Mouse (Mus musculus): ENCODE measurements around the gene Dnaja2. TPM values are rescaled to one million over a fixed set of nuclear protein-coding genes. Genes with fewer than 3 reads are reported as not detected.

The Dnaja2 gene
- total and polyA plus RNA-seq, 3 experiments = 30.2 to 278 (median 250) TPM

- no peaks in the 10 kb centered on the region for H3K27me3 ChIP-seq (ENCODE audit: control insufficient read depth, insufficient read depth, low read length)
- 95% methylated on average over 8 of the region's 8 CpGs for WGBS
- no peak for DNase-seq
- no peak overlapping the region for H3K4me3 ChIP-seq
- intact Hi-C loops (cut with DNase I) = no loop called here
- peaks cover 2% of the 10 kb centered on the region; the same call in 1 of the 2 replicates for H3K4me1 ChIP-seq (ENCODE audit: control insufficient read depth, insufficient read depth, low read length)
- TF ChIP-seq CTCF (IDR thresholded peaks at IDR 0.05) (no peak), POLR2A (IDR thresholded peaks at IDR 0.05; ENCODE audit: insufficient read depth, low read depth, low read length) (no peak), EP300 (IDR thresholded peaks at IDR 0.05; ENCODE audit: insufficient read depth, low read depth, low read length) (no peak)
- H3K36me3 ChIP-seq (ENCODE audit: control insufficient read depth, insufficient read depth, low read length) = no peaks in the 10 kb centered on the region
- H3K9ac ChIP-seq (ENCODE audit: low read depth, low read length) = no peak overlapping the region
- H3K79me2 ChIP-seq (replicated peaks; ENCODE audit: control insufficient read depth, insufficient read depth, low read length) = no peaks in the 10 kb centered on the region
- H3K27ac ChIP-seq = no peak overlapping the region
Measured at GRCm38 (mm10) chr8:85489546-85489945, 65.6 kb downstream of the Dnaja2 start.

DNA sequence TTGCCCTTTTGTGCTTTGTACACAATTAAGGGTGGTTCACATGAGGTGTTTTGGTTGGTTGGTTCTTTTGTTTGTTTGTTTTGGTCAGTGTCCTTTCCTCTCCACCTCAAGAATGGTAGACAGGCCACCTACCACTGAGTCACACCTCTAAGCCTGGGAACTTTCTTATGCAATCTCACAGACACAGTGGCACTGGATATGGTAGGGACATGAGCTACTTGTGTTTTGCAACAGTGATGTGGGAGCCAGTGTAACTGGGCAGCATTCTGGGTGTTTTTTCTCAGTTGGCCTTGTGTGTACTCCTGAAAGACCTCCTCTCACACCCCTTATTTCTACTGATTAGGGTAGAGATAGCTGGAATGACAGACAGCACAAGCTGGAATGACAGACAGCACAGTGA, 66.5 kb downstream of the Dnaja2 start:
- H3K36me3 ChIP-seq (ENCODE audit: control insufficient read depth, insufficient read depth, low read length) = no peaks in the 10 kb centered on the region
- no peak for DNase-seq
- no peak overlapping the region for H3K9ac ChIP-seq (ENCODE audit: low read depth, low read length)
- H3K27me3 ChIP-seq (ENCODE audit: control insufficient read depth, insufficient read depth, low read length) = no peaks in the 10 kb centered on the region
- H3K27ac ChIP-seq = no peak overlapping the region
- intact Hi-C loops (cut with DNase I) = no loop called here
- H3K79me2 ChIP-seq (replicated peaks; ENCODE audit: control insufficient read depth, insufficient read depth, low read length) = no peaks in the 10 kb centered on the region
- TF ChIP-seq CTCF (IDR thresholded peaks at IDR 0.05) = no peak
- TF ChIP-seq EP300 (IDR thresholded peaks at IDR 0.05; ENCODE audit: insufficient read depth, low read depth, low read length) = no peak
- no peak for TF ChIP-seq POLR2A (IDR thresholded peaks at IDR 0.05; ENCODE audit: insufficient read depth, low read depth, low read length)
- H3K4me3 ChIP-seq = no peak overlapping the region
- H3K4me1 ChIP-seq (ENCODE audit: control insufficient read depth, insufficient read depth, low read length) = no peaks in the 10 kb centered on the region

DNA sequence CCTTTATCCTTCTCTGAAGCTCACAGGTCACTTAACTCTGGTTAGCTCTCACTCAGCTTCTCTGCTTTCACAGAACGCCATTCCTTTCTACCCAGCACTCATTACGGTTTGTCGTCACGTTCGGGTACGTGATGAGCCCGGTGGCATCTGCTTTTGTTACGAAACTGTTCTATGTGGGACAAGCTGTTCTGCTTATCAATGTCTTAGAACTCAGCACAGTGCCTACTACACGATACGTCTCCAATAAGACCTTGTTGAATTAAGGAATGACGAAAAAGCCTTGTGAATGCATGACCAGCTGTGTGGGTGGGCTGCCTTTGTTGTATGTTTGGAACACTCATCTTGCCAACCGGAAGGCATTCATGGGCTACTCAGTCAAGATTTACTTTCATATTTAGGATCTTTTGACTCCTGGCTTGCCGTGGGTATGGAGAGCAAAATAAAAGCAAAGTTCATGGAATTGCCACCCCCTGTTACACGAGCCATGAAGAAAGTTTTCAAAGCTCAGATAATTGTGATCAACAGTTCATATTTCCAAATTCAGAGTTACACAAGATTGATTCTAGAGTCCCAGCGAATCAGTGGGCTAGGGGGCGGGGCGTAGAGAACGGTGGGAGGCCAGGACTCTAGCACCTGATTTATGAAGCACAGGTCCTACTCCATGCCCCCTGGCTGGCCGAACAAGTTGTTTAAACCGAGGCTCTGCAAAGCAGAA, 67.1 kb downstream of the Dnaja2 start:
- Histone ChIP-seq H3K4me3 (no peak overlapping the region), H3K27ac (no peak overlapping the region), H3K79me2 (replicated peaks; ENCODE audit: control insufficient read depth, insufficient read depth, low read length) (no peaks in the 10 kb centered on the region), H3K36me3 (ENCODE audit: control insufficient read depth, insufficient read depth, low read length) (no peaks in the 10 kb centered on the region), H3K9ac (ENCODE audit: low read depth, low read length) (no peak overlapping the region), H3K4me1 (ENCODE audit: control insufficient read depth, insufficient read depth, low read length) (no peaks in the 10 kb centered on the region), H3K27me3 (ENCODE audit: control insufficient read depth, insufficient read depth, low read length) (no peaks in the 10 kb centered on the region)
- intact Hi-C loops (cut with DNase I) = no loop called here
- WGBS = 83% methylated on average over 20 of the region's 20 CpGs
- TF ChIP-seq CTCF (IDR thresholded peaks at IDR 0.05) (no peak), POLR2A (IDR thresholded peaks at IDR 0.05; ENCODE audit: insufficient read depth, low read depth, low read length) (no peak), EP300 (IDR thresholded peaks at IDR 0.05; ENCODE audit: insufficient read depth, low read depth, low read length) (no peak)
- no peak for DNase-seq

Other genes with a start within 250 kb of the Dnaja2 start
- 100 to 1,000 TPM; 422 to 470 TPM for gene Mylk3, start 169.0 kb downstream of the Dnaja2 start, total RNA-seq (2021)
- 180 and 297 TPM in 2 replicates for gene Mylk3, start 169.0 kb downstream of the Dnaja2 start, polyA plus RNA-seq (2012; rRNA removed)
- gene 4921524J17Rik, start 122.5 kb downstream of the Dnaja2 start, total RNA-seq (2021) = 10 to 100 TPM; 18.3 to 22.5 TPM
- gene 4921524J17Rik, start 122.5 kb downstream of the Dnaja2 start, polyA plus RNA-seq (2012; rRNA removed) = 8.1 and 11.4 TPM in 2 replicates
- gene Gpt2, start 62.8 kb downstream of the Dnaja2 start, total RNA-seq (2021) = 10 to 100 TPM; 32.4 to 35.2 TPM
- 19.7 and 30.0 TPM in 2 replicates for gene Gpt2, start 62.8 kb downstream of the Dnaja2 start, polyA plus RNA-seq (2012; rRNA removed)
- 1 to 10 TPM; 1.1 TPM for gene Neto2, start 145.6 kb upstream of the Dnaja2 start, total RNA-seq (2021)
- 0.31 and 1.1 TPM in 2 replicates for gene Neto2, start 145.6 kb upstream of the Dnaja2 start, polyA plus RNA-seq (2012; rRNA removed)